Mouse (Mus musculus) cerebellum, postnatal 14 days (tissue): ENCODE measurements at regions not wholly inside any gene's neighbourhood (a gene's known extent, or its start where the extent isn't known, plus 50 kb on each side); places are given as distances from the start of the nearest gene placed in this dataset.
A peak's percentile ranks its signal among the peaks of the same experiment; 100 is the strongest.

Experiments
- DNase-seq, 2 experiments: peaks; one replicate each; pipeline ENCODE4 v3.0.0; 2021; ENCODE audit warnings: mixed read lengths in 2 of 2

GRCm38 (mm10) chr12:106504285-106504684, 494.3 kb downstream of the Vrk1 start:
- no peak for DNase-seq

GRCm38 (mm10) chr12:106514057-106514456, 504.0 kb downstream of the Vrk1 start:
- no peak for DNase-seq

GRCm38 (mm10) chr12:106515257-106515788, 505.3 kb downstream of the Vrk1 start:
- peak; percentile 15 to 31 for DNase-seq

- no peak for DNase-seq
Observed at GRCm38 (mm10) chr12:106519141-106519540, 509.1 kb downstream of the Vrk1 start.

GRCm38 (mm10) chr12:106524411-106524810, 514.4 kb downstream of the Vrk1 start:
- DNase-seq = no peak

- peak; percentile 39 to 59 for DNase-seq
Observed at GRCm38 (mm10) chr12:106527116-106527515, 517.1 kb downstream of the Vrk1 start.

GRCm38 (mm10) chr12:106527699-106528434, 517.8 kb downstream of the Vrk1 start:
- DNase-seq = peak; percentile 17 to 33

GRCm38 (mm10) chr12:106528521-106528920, 518.5 kb downstream of the Vrk1 start:
- no peak for DNase-seq

- DNase-seq = peak; percentile 46 to 47
Observed at GRCm38 (mm10) chr12:106529175-106529574, 519.1 kb downstream of the Vrk1 start.

GRCm38 (mm10) chr12:106535086-106535485, 525.1 kb downstream of the Vrk1 start:
- no peak for DNase-seq

GRCm38 (mm10) chr12:106535628-106536288, 525.7 kb downstream of the Vrk1 start:
- no peak for DNase-seq

GRCm38 (mm10) chr12:106536289-106536636, 526.2 kb downstream of the Vrk1 start:
- DNase-seq = no peak

GRCm38 (mm10) chr12:106540003-106540402, 530.0 kb downstream of the Vrk1 start:
- no peak for DNase-seq

- peak; percentile 32 to 37 for DNase-seq
Observed at GRCm38 (mm10) chr12:106559566-106559965, 549.5 kb downstream of the Vrk1 start.

- DNase-seq = peak in 1 of 2 experiments; percentile 13
Observed at GRCm38 (mm10) chr12:106565263-106565681, 555.2 kb downstream of the Vrk1 start.

- DNase-seq = no peak
Observed at GRCm38 (mm10) chr12:106566361-106566760, 556.3 kb downstream of the Vrk1 start.

GRCm38 (mm10) chr12:106567116-106567515, 557.1 kb downstream of the Vrk1 start:
- DNase-seq = peak; percentile 16 to 34

GRCm38 (mm10) chr12:106568541-106569085, 558.6 kb downstream of the Vrk1 start:
- DNase-seq = peak; percentile 40 to 58

GRCm38 (mm10) chr12:106572956-106573355, 562.9 kb downstream of the Vrk1 start:
- DNase-seq = no peak

- DNase-seq = no peak
Observed at GRCm38 (mm10) chr12:106582760-106583159, 572.7 kb downstream of the Vrk1 start.

- no peak for DNase-seq
Observed at GRCm38 (mm10) chr12:106585626-106586025, 575.6 kb downstream of the Vrk1 start.

- no peak for DNase-seq
Observed at GRCm38 (mm10) chr12:106592686-106593085, 582.7 kb downstream of the Vrk1 start.

GRCm38 (mm10) chr12:106597636-106598035, 587.6 kb downstream of the Vrk1 start:
- DNase-seq = peak in 1 of 2 experiments; percentile 20

GRCm38 (mm10) chr12:106607240-106607639, 597.2 kb downstream of the Vrk1 start:
- no peak for DNase-seq
